Mouse (Mus musculus): Measurements from ENCODE around the gene Sulf2. TPM values are rescaled to one million over a fixed set of nuclear protein-coding genes. Genes with fewer than 3 reads are reported as not detected.

Gene Sulf2
- polyA plus RNA-seq, 1 experiment: 25.8 TPM

- no peaks in the 10 kb centered on the region for H3K36me3 ChIP-seq (ENCODE audit: control insufficient read depth, insufficient read depth)
- H3K4me3 ChIP-seq (ENCODE audit: insufficient read depth, poor library complexity, severe bottlenecking): no peak overlapping the region
- H3ac ChIP-seq (ENCODE audit: control insufficient read depth, insufficient read length, low read depth): no peak overlapping the region
- TF ChIP-seq MYOG (IDR thresholded peaks at IDR 0.05; ENCODE audit: control insufficient read depth, extremely low read depth, insufficient read length) (no peak), FOSL1 (IDR thresholded peaks at IDR 0.05; ENCODE audit: insufficient read depth, low read length, poor library complexity, severe bottlenecking) (no peak), USF1 (IDR thresholded peaks at IDR 0.05; ENCODE audit: low read depth) (no peak), MYOD1 (IDR thresholded peaks at IDR 0.05; ENCODE audit: control insufficient read depth, insufficient read length, low read depth) (peak; percentile 39), CTCF (IDR thresholded peaks at IDR 0.05; ENCODE audit: control insufficient read depth, insufficient read depth, insufficient read length) (no peak), CEBPB (IDR thresholded peaks at IDR 0.05; ENCODE audit: low read depth) (no peak), MAX (IDR thresholded peaks at IDR 0.05) (peak; percentile 29)
- no peaks in the 10 kb centered on the region for H3K79me2 ChIP-seq (ENCODE audit: control insufficient read depth, insufficient read depth)
- no peaks in the 10 kb centered on the region for H3K27me3 ChIP-seq (ENCODE audit: control insufficient read depth, insufficient read depth, insufficient read length)
- H3K79me3 ChIP-seq (ENCODE audit: low read depth): no peaks in the 10 kb centered on the region
These were observed 52.6 kb downstream of the Sulf2 start for GRCm38 (mm10) chr2:166102893-166103292.

- Histone ChIP-seq H3ac (ENCODE audit: control insufficient read depth, insufficient read length, low read depth) (no peak overlapping the region), H3K4me3 (ENCODE audit: insufficient read depth, poor library complexity, severe bottlenecking) (no peak overlapping the region), H3K27me3 (ENCODE audit: control insufficient read depth, insufficient read depth, insufficient read length) (no peaks in the 10 kb centered on the region), H3K36me3 (ENCODE audit: control insufficient read depth, insufficient read depth) (no peaks in the 10 kb centered on the region), H3K79me3 (ENCODE audit: low read depth) (no peaks in the 10 kb centered on the region), H3K79me2 (ENCODE audit: control insufficient read depth, insufficient read depth) (no peaks in the 10 kb centered on the region)
- TF ChIP-seq USF1 (IDR thresholded peaks at IDR 0.05; ENCODE audit: low read depth) (no peak), MAX (IDR thresholded peaks at IDR 0.05) (no peak), CTCF (IDR thresholded peaks at IDR 0.05; ENCODE audit: control insufficient read depth, insufficient read depth, insufficient read length) (no peak), MYOG (IDR thresholded peaks at IDR 0.05; ENCODE audit: control insufficient read depth, extremely low read depth, insufficient read length) (no peak), CEBPB (IDR thresholded peaks at IDR 0.05; ENCODE audit: low read depth) (no peak), MYOD1 (IDR thresholded peaks at IDR 0.05; ENCODE audit: control insufficient read depth, insufficient read length, low read depth) (no peak), FOSL1 (IDR thresholded peaks at IDR 0.05; ENCODE audit: insufficient read depth, low read length, poor library complexity, severe bottlenecking) (no peak)
These were observed 54.9 kb downstream of the Sulf2 start for GRCm38 (mm10) chr2:166100309-166101262.

GRCm38 (mm10) chr2:166098292-166098933, 57.0 kb downstream of the Sulf2 start:
- Histone ChIP-seq H3ac (ENCODE audit: control insufficient read depth, insufficient read length, low read depth) (no peak overlapping the region), H3K36me3 (ENCODE audit: control insufficient read depth, insufficient read depth) (no peaks in the 10 kb centered on the region)

GRCm38 (mm10) chr2:166097443-166098291, 57.8 kb downstream of the Sulf2 start:
- no peak overlapping the region for H3ac ChIP-seq (ENCODE audit: control insufficient read depth, insufficient read length, low read depth)
- no peaks in the 10 kb centered on the region for H3K27me3 ChIP-seq (ENCODE audit: control insufficient read depth, insufficient read depth, insufficient read length)
- H3K79me3 ChIP-seq (ENCODE audit: low read depth): no peaks in the 10 kb centered on the region
- peak; percentile 24 for TF ChIP-seq CTCF (IDR thresholded peaks at IDR 0.05; ENCODE audit: control insufficient read depth, insufficient read depth, insufficient read length)
- TF ChIP-seq CEBPB (IDR thresholded peaks at IDR 0.05; ENCODE audit: low read depth): no peak
- H3K36me3 ChIP-seq (ENCODE audit: control insufficient read depth, insufficient read depth): no peaks in the 10 kb centered on the region
- H3K4me3 ChIP-seq (ENCODE audit: insufficient read depth, poor library complexity, severe bottlenecking): no peak overlapping the region
- H3K79me2 ChIP-seq (ENCODE audit: control insufficient read depth, insufficient read depth): no peaks in the 10 kb centered on the region

More at GRCm38 (mm10) chr2:166098292-166098933, 57.0 kb downstream of the Sulf2 start:
- no peak overlapping the region for H3K4me3 ChIP-seq (ENCODE audit: insufficient read depth, poor library complexity, severe bottlenecking)
- no peak for TF ChIP-seq MAX (IDR thresholded peaks at IDR 0.05)
- TF ChIP-seq CEBPB (IDR thresholded peaks at IDR 0.05; ENCODE audit: low read depth): no peak
- no peak for TF ChIP-seq MYOD1 (IDR thresholded peaks at IDR 0.05; ENCODE audit: control insufficient read depth, insufficient read length, low read depth)
- no peak for TF ChIP-seq FOSL1 (IDR thresholded peaks at IDR 0.05; ENCODE audit: insufficient read depth, low read length, poor library complexity, severe bottlenecking)
- H3K27me3 ChIP-seq (ENCODE audit: control insufficient read depth, insufficient read depth, insufficient read length): no peaks in the 10 kb centered on the region
- no peaks in the 10 kb centered on the region for H3K79me2 ChIP-seq (ENCODE audit: control insufficient read depth, insufficient read depth)
- H3K79me3 ChIP-seq (ENCODE audit: low read depth): no peaks in the 10 kb centered on the region

GRCm38 (mm10) chr2:166096834-166097233, 58.6 kb downstream of the Sulf2 start:
- Histone ChIP-seq H3K79me2 (ENCODE audit: control insufficient read depth, insufficient read depth) (no peaks in the 10 kb centered on the region), H3ac (ENCODE audit: control insufficient read depth, insufficient read length, low read depth) (no peak overlapping the region), H3K79me3 (ENCODE audit: low read depth) (no peaks in the 10 kb centered on the region), H3K27me3 (ENCODE audit: control insufficient read depth, insufficient read depth, insufficient read length) (no peaks in the 10 kb centered on the region), H3K4me3 (ENCODE audit: insufficient read depth, poor library complexity, severe bottlenecking) (no peak overlapping the region), H3K36me3 (ENCODE audit: control insufficient read depth, insufficient read depth) (no peaks in the 10 kb centered on the region)
- TF ChIP-seq MYOG (IDR thresholded peaks at IDR 0.05; ENCODE audit: control insufficient read depth, extremely low read depth, insufficient read length) (no peak), FOSL1 (IDR thresholded peaks at IDR 0.05; ENCODE audit: insufficient read depth, low read length, poor library complexity, severe bottlenecking) (no peak), MAX (IDR thresholded peaks at IDR 0.05) (no peak), CEBPB (IDR thresholded peaks at IDR 0.05; ENCODE audit: low read depth) (no peak)

Data from C2C12 (cell line).